Mouse (Mus musculus) urinary bladder, adult 2 months (tissue): ENCODE measurements at regions not wholly inside any gene's neighbourhood (a gene's known extent, or its start where the extent isn't known, plus 50 kb on each side); places are given as distances from the start of the nearest gene placed in this dataset.

Experiments
- DNase-seq: peaks from one replicate; pipeline ENCODE4 v3.0.0; 2022; ENCODE audit warnings: low spot score

DNA sequence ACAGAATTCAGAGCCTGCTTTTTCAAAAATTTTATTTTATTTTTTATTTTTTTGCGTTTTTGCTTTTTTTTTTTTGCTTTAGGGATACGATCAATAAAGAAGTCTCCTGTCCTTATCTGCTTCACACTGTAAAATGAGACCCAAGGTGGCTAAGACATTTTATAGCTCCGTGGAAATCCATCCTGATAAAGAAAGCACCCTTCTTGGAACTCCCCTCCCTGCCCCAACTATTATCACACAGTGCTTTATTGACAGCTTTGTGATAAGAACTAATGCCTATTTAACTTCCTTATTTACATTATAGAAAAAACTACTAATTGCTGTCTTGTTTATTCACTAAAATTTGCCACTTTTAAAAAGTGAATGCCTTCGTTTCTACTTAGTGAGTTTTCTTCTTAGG is 179.0 kb upstream of the Dmrta1 start:
- DNase-seq = no peak

DNA sequence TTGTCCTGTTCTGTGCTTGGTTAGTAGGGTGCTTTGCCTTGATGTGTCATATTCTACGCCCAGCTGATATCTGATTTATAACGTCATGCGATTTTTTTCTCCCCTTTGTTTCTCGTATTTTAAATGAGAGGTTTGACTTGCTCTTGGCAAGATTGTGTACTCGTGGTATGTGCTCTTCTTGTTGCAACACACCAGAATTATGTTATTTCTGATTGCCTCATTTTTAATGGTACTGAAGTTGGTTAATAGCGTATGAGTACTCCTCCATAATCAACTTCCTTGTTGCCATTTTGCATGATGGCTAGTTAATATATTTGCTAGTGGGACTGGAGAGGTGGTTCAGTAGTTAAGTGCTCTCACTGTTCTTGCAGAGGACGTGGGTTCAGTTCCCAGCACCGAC is 180.1 kb upstream of the Cdkn2b start:
- DNase-seq = no peak

DNA sequence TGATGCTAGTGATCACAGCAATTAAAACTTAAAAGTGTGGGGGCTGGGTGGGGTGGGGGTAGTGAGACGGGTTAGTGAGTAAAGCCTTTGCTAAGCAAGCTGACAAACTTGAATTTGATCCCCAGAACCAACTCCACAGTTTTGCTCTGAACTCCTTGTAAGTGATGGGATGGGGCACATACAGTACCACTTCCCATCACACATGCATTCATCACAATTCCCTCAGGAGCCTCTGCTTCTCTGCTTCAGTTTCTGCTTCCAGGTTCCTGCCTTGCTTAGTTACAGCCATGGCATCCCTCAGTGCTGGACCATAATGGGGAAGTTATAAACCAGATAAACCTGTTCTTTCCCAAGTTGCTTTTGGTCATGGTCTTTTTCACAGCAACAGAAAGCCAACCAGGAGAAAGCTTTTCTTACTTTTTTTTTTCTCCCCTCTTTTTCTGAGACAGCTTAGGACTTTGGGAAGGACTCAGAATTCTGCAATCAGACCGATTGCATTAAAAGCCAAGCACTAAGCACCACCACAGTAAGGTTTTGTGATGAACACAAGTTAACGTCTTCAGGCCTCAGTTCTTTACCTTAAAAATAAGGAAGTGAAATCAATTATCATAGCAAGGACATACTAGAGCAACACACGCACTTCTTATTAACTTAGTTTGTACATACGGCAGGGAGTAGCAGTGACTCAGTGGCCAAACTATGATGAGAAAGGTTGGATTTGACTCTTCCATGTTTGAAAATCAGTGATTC is 176.8 kb upstream of the Cdkn2b start:
- DNase-seq = no peak

DNA sequence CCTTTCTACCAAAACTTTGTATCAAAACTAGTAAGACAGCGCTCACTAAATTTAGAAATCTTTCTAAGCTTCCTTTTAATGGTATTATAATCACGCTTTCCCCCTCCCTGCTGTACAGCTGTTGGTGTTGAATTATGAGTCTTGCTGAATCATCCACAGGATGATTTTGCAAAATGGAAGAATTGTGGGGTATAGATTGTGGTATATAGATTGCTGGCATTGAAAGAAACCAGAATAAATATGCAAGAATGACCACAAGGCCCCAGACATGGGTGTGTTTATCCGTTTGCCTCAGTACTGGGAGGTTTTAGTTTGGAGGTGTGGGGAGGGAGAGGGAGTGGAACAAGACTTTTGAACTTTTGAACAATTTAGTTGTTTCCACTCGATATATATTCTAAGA is 176.1 kb upstream of the Cdkn2b start:
- no peak for DNase-seq

DNA sequence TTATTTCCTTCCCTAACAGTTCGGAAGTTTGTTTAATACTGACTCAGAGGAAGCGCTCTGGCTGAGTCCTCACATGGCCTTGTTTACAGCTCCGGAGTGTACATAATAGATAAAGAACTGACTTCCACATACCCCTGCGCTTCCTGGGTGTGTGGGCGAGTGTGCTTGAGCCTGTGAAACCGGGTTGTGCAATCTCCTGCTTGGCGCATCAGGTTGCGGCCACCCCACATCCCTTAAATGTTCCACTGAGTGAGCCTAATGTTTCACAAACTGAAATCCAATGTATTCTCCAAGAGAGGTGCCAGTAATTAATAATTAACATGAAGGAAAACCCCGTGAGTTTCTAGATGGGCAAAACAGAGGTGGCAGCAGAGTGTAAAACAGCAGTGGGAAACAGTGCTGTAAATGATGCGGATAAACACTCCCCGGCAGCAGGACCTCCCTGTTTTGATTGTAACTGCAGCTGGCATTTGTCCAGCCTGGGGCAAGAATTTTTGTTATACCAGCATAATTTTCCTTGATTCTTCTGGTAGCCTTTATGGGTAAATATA is 175.2 kb upstream of the Cdkn2b start:
- DNase-seq = no peak

DNA sequence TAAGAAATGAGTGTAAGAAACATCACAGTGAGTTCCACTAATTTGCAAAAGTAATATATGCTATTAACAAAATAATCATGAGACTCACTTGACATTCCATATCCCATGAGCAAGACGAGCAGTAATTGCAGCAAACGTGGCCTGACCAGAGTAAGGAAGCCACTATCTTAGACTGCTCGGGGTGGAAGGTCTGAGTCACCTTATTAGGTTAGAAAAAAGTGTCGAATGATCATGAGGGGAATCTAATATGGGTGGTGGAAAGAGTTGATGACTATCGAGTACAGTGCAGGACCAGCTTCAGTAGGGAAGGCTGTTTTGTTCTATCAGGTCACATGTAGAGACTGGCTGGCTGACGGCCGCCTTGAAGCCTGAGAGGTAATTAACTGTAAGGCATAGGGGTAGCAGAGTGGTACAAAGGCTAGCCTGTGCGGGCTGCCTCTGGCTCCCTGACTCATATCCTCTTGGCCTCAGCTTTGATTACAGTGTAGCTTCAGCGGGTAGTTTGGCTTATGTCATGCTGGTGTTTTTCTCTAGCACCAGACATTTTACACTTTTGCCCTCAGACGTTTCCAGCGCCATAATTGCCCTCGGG is 167.9 kb upstream of the Cdkn2b start:
- no peak for DNase-seq

DNA sequence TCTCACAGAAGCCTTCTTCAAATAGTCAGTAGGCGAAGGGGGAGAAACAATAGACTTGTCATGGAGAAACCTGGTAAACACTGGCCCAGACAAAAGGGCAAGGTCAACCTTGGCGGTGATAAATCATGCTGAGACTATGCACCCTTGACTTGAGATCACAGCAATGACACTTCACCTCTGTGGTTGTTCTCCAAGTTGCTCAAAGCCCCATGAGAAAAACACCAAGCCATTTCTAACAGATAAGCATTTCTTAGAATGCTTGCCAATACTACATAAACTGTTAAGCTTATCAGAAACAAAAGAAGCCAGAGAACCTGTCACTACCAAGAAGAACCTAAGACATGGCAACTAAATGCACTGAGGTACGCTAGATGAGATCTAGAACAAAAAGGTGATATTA is 165.0 kb upstream of the Cdkn2b start:
- DNase-seq = no peak

DNA sequence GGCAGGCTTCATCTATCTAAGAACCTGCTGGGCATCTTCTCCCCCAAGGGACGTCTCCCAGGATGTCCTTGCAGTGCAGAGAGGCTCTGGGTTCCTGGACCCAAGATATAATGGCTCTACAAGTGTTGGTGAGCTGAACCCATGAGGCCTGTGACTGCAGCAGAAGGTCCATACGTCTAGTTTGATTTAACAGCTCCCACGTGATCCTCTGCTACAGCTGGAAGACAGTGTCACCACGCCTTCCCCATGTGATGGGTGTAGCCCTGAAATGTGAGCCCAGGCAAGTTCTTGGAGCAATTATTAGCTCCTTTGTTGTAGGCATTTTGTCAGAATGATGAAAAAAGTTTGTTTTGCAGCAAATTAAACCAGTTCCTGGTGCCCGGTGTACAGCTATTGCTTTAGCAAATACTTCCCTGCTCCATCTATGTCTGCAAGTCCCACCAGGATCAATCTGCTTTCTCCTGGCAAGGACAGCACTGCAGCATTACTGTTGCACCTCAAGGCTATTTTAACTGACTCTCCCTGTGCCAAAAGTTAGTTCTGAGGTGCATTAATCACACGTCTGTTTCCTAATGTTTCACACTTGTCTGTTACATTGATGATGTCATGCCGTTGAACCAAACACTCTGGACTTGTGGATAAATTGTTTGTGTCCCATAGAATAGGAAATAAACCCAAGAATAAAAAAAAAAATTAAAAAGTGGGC is 164.2 kb upstream of the Cdkn2b start:
- DNase-seq = no peak

DNA sequence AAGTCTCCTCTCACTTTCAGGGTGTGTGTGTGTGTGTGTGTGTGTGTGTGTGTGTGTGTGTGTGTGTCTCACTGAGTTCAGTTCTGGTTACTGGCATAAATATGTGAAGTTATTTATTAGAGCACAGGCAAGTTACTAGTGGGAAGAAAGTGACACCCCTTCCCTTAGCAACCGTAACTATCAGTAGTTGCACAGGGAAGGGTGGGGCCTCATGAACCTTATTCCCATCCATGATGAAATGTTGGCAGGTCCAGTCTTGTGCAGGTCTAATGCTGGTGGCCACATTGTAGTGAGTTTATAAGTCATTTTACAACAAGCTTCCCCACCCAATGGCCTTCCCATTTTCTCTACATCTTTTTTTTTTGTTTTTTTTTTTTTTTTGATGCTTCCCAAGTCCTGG is 160.6 kb upstream of the Cdkn2b start:
- DNase-seq = no peak

DNA sequence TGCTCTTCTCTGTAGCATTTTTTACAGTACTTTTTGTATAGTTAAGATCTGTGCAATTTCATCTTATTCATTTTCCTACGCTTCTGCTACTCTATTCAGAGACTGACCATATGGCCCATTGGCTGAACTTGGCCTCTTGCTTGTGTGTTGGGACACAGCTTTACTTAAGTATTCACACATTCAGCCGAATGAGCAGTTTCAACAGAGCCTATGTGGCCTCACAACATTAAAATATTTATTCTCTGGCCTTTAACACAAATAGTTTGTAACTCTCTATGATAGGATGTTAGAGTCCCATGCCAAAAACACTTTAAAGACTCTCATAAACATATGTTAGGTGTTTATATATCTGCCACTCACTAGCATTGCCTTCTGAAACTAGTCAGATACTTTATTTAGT is 159.9 kb upstream of the Cdkn2b start:
- DNase-seq = no peak

DNA sequence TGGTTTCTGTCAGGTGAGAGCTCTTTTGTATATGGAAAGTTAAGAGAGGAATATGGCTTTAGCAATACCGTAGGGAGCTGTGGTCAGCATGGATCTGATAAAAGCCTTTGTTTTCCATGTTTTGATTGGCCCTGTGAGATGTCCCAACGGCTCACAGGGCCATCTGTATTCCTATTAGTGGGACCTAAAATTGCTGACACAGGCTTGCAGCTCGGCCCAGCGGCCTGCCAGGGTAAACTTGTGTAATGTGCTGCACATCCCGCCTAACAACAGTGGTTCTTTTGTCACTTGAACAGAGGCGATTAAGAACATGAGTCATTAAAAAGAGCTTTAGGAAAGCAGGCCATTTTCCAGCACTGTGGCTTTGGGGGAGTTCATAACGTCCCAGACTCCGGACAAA is 159.0 kb upstream of the Cdkn2b start:
- DNase-seq = no peak

DNA sequence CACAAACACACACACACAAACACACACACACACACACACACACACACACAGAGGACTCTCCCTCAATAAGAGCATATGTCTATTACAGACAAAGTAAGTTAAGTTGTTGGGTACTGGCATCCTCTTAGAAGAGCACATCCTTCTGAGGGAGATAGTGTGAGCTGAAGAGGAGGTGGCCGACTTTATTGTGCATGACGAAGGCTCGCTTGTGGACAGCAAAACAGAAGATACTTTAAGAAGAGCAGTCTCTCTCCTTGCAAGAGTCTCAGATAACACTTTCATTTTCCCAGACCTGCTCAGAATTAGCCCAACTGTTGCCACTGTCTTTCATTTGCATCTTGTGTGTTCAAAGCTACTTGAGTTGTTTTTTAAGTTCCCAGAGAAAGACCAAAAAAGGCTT is 158.6 kb upstream of the Cdkn2b start:
- DNase-seq = no peak

DNA sequence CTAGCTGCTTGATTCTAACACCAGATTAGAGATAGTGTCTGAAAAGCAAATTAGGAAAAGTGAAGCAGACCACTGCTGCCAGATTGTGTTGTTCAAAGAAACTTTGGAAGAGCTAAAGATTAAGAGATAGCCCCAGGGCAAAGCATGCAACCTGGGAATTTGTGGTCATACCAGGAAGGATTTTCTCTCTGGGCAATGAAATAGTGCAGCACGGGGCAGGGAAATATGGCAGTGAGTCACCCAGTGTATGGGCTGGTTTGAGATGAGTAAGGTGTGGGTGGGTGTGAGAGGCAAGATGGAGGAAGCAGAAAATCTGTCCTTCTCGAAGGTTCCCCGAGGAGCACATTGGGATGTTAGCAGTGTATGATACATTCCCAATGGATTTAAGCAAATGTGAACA is 155.9 kb upstream of the Cdkn2b start:
- DNase-seq = no peak

DNA sequence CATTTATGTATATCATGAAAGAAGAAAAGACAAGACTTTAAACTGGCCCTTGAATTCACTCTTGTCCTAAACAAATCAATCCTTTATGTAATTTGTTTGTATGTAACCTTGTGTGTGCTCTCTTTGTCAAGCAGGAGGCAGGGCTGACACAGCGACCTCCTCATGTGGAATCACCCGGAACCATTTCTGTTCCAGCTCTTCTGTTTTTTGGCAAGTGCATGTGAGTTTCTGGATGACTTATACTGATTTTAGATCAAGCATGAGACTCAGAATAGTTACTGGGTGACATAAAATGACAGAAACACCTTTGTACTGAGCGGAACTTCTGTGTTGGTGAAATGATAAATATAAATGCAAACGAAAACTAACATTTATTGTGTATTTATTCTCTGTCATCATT is 152.3 kb upstream of the Cdkn2b start:
- DNase-seq = no peak

DNA sequence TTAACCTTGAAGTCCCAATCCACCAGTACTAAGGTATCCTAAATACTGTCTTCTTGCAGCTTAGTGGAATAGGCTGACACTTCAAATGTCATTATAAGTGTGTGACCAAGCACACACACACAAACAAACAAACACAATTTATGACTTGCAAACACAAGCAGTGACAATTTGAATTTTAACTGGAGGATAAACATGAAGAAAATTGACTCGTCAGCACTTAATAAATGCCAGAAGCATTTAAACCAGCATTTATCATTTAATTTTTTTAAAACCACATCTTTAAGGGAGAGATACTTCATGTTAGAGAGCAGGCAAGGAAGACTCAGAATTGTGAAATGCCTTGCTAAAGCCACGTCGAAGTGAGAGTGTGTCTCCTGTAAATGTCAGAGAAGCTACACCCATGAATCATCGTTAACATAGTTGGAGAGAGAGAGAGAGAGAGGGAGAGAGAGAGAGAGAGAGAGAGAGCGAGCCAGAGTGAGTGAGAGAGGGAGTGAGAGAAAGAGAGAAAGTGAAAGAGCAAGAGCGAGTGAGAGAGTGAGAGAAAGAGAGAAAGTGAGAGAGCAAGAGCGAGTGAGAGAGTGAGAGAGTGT is 149.4 kb upstream of the Cdkn2b start:
- no peak for DNase-seq

DNA sequence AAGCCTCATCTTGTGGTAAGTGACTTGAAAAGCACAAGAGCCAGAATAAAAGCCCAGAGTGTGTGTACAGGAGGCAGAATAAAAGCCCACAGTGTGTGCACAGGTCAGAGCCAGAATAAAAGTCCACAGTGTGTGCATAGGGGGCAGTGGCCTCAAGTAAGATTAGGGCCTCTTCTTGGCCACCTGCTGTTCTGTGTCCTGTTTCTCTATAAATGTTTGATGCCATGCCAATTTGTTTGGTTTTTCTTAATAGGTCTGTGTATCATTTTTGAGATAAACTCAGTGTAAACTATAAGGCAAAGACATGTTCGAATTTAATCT is 148.5 kb upstream of the Cdkn2b start:
- no peak for DNase-seq

DNA sequence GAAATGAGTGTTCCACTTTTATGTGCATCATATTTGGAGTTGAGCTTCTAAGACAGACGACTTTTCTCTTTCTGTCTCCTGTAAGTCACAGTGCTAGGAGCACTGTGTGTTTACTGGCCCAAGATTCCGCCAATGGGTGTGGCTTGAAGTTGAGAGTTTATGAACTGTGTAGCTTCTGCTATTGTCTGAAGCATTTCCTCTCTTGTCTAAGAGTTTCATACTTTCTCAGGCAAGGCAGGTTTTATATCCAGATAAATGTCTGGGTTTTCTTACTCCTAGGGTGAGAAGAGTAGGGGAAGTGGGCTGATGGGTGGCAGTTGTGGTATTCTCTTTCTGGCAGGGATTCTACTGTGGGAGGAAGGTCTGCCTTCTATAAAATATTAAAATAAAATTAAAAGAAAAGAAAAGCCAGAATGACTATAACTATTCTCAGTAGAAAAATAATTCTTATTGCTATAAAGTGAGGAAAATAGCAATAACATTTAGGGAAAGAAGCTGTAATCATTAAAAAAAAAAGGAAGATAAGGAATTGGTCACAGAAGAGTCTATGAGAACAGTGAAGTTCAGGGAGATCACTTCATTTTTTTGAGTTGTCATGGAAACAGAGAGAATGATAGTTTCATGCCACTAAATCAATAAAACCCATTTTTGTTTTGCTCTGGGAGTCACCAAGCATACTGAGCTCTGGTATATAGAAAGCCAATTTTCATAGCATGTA is 147.9 kb upstream of the Cdkn2b start:
- DNase-seq = no peak

DNA sequence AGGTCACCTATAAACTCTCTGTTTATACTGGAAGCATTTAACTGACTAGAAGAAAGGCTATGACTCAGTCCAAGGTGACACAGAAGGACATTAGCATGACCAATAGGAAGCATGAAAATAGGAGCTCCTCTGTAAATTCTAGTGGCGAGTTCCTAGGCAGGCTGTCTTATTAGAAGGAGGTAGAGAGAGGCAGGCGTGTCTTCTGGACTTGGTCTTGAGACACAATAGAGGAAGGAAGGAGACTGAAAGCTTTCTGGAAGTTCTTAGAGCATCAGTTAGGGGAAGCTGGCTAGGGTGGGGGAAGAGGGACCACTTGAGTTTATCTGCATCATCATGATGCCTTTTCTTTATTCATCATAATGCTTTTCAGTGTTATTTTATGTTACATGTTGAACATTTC is 147.0 kb upstream of the Cdkn2b start:
- DNase-seq = no peak

DNA sequence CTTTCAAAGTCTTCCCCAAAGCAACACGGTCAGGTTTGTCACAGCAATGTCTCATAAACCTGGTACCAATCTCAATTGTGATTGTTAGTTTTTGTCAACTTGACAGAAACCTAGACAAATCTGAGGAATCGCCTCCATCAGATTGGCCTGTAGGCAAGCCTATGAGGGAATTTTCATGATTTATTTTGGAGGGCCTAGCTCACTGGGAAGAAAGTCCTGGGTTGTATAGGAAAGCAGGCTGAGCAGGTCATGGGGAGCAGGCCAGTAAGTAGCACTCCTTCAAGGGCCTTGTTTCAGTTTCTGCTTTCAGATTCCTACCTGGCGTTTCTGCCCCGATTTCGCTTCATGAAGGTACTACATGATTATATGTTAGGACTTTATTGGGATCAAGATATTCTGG is 144.1 kb upstream of the Cdkn2b start:
- no peak for DNase-seq

DNA sequence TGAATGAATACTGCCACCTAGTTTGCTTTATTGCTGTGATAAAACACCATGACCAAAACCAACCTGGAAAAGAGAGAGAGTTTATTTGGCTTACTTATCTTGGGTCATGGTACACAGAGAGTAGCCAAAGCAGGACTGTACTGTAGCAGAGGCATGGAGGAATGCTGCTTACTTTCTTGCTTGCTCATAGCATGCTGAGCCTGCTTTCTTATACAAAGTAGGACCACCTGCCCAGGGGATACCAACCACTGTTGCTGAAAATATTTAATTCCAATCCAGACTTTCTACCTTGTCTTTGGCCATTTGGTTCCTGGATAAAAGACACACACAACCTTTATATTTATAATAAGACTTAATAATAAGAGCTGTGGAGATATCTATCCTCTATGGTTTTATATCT is 142.2 kb upstream of the Cdkn2b start:
- no peak for DNase-seq

DNA sequence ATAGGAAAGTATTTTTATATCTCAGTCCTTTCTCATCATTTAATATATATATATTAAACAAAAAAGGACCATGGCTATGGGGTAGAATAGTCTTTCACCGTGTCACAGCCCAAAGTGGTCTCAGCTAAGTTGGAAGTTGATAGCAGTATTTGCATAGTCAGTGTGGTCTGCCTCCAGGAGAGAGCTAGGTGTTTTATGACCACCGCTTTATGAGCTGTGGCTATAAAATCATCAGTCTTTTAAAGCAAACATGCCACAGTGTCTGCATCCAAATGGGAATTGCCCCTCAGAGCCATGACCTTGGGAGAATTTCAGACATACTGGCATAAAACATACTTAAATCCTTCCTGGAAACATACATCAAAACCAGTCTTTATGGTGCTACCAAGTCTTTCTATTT is 140.9 kb upstream of the Cdkn2b start:
- DNase-seq = no peak

DNA sequence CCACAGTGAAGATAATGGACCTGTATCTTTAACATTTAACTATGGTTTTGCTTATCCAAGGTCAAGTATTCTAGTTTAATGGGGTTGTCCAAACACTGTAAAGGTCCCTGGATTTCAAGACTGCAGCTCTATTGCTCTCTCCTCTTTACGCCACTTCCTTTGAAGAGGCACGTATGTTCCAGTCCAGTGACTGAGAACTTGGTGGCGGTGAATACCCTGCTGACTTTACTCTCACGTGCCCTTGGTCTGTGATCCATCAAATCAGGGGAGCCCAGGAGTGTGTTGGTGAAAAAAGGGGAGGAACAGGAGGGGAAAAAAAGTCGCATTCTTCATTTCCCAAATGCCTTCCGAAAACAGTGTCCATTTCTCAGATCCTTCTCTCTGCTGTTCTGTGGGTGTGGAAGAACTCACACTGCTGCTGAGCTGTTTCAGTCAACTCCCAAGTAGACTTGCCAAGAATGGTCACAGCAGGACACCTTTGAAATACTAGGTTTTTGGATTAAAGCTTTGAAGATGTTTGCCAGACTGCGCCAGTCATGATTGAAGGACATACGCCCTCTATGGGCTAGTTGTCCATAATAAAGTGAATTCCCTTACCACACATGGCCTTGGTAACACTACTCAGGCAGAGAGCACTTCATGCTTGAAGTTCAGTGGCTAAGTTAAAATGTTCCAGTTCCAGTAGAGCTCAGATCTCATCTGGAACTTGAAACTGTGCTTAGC is 136.1 kb upstream of the Cdkn2b start:
- DNase-seq = no peak
